Mouse (Mus musculus) embryonic facial prominence, embryonic 12.5 days (tissue): ENCODE measurements around the gene Smug1. TPM values are rescaled to one million over a fixed set of nuclear protein-coding genes. Genes with fewer than 3 reads are reported as not detected.

ENCODE experiments used
- ATAC-seq: fragments of 200-750 bp; cut with Nextera tagmentation; 2 replicates; pipeline ENCODE4 v1.8.0; 2017; ENCODE audit not compliant: insufficient number of reproducible peaks, insufficient read depth, low FRiP score, low TSS enrichment
- H3K27ac ChIP-seq: fragments of 300-500 bp; sonication (generic); 2 replicates; pipeline ENCODE4 v1.5.1; 2016; ENCODE audit warnings: mild to moderate bottlenecking
- H3K27me3 ChIP-seq: fragments of 300-500 bp; sonication (generic); 2 replicates; pipeline ENCODE4 v1.6.1; 2016; ENCODE audit warnings: mild to moderate bottlenecking, moderate library complexity
- H3K36me3 ChIP-seq: fragments of 300-500 bp; sonication (generic); 2 replicates; pipeline ENCODE4 v1.6.1; 2016; ENCODE audit warnings: mild to moderate bottlenecking
- H3K4me1 ChIP-seq: fragments of 300-500 bp; sonication (generic); 2 replicates; pipeline ENCODE4 v1.6.1; 2016
- H3K4me2 ChIP-seq: fragments of 300-500 bp; sonication (generic); replicated peaks from 2 replicates; pipeline ENCODE4 v1.6.1; 2016; ENCODE audit warnings: mild to moderate bottlenecking, moderate library complexity
- H3K4me3 ChIP-seq: fragments of 300-500 bp; sonication (generic); 2 replicates; pipeline ENCODE4 v1.5.1; 2016; ENCODE audit warnings: mild to moderate bottlenecking
- H3K9ac ChIP-seq: fragments of 300-500 bp; sonication (generic); 2 replicates; pipeline ENCODE4 v1.6.1; 2016; ENCODE audit warnings: mild to moderate bottlenecking, moderate library complexity
- H3K9me3 ChIP-seq: fragments of 300-500 bp; sonication (generic); 2 replicates; pipeline ENCODE4 v1.6.1; 2016; ENCODE audit warnings: mild to moderate bottlenecking, moderate library complexity
- WGBS: fragments of 180-500 bp; shearing (Covaris S2); methylation state at CpG from one replicate; pipeline ENCODE4 v1.1.7; 2016; 5-methylcytosine and 5-hydroxymethylcytosine counted together
- polyA plus RNA-seq: library from polyadenylated mRNA; unstranded; fragments of >200 nt; fragmentation: Nextera tagmentation; extraction: Ambion mirVana; gene quantifications from 2 replicates; pipeline ENCODE4 v1.2.1, GENCODE M21; 2016

Smug1 gene
- polyA plus RNA-seq: 16.6 and 18.8 TPM in 2 replicates

DNA sequence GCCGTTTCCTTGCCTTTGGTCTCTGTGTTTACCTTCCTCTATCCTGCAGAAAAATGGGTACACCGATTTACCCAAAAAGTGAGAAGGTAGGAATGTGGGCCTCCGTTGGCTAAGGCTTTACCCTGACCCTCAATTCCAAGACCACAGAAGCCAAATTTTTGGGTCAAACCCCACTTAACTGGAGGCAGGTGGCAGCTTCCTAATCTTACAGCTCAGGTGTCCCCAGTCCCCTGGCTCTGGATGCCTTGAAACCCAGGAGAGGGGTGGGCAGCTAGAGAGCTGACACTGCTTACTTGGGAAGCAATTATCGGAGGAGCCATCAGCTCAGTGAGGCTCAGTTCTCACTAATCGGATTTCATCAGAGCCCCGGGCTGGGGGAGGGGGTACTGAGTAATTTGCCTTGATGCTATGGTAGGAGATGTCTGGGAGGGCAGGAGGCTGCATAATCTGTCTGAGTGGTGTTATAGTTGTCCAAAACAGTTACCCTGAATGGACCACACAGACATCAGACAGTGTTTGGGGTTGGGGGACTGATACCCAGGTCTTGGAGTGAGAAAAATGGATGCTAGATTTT lies at the start of gene Smug1:
Gene Smug1, minus strand, starts transcription at position 51 of the 574 bp plus-strand sequence.
- Histone ChIP-seq H3K9ac (no peak within 1 kb of the TSS), H3K4me1 (peaks cover 34% of the 10 kb centered on the region), H3K4me2 (no peak within 1 kb of the TSS), H3K36me3 (no peaks in the 10 kb centered on the region), H3K27me3 (peaks cover 73% of the 10 kb centered on the region), H3K4me3 (no peak within 1 kb of the TSS), H3K9me3 (no peaks in the 10 kb centered on the region), H3K27ac (no peak within 1 kb of the TSS)
- WGBS: 24% methylated on average over 6 of the region's 6 CpGs
- ATAC-seq: no peak

- H3K4me3 ChIP-seq: peak overlapping the region; percentile 36; the same call in 1 of the 2 replicates
- H3K9ac ChIP-seq: no peak overlapping the region
Measured at GRCm38 (mm10) chr15:103216052-103216451, 49.2 kb upstream of the Smug1 start.

GRCm38 (mm10) chr15:103214971-103215907 lies 48.3 kb upstream of the Smug1 start:
- peak overlapping the region; percentile 96 for H3K27ac ChIP-seq
- H3K27me3 ChIP-seq: no peaks in the 10 kb centered on the region
- H3K36me3 ChIP-seq: peaks cover 27% of the 10 kb centered on the region
- no peaks in the 10 kb centered on the region for H3K9me3 ChIP-seq
- peak; percentile 89 for ATAC-seq
- WGBS: under 1% methylated on average over 15 of the region's 15 CpGs
- H3K4me3 ChIP-seq: peak overlapping the region; percentile 36
- peaks cover 23% of the 10 kb centered on the region for H3K4me1 ChIP-seq
- H3K4me2 ChIP-seq: peak overlapping the region; percentile 60
- H3K9ac ChIP-seq: peak overlapping the region; percentile 44

More at GRCm38 (mm10) chr15:103216052-103216451, 49.2 kb upstream of the Smug1 start:
- H3K4me2 ChIP-seq: peak overlapping the region; percentile 60
- no peaks in the 10 kb centered on the region for H3K9me3 ChIP-seq
- WGBS: 13% methylated on average over 2 of the region's 2 CpGs
- H3K36me3 ChIP-seq: peaks cover 20% of the 10 kb centered on the region
- H3K27ac ChIP-seq: peak overlapping the region; percentile 96
- no peak for ATAC-seq
- H3K4me1 ChIP-seq: peaks cover 31% of the 10 kb centered on the region
- H3K27me3 ChIP-seq: no peaks in the 10 kb centered on the region

DNA sequence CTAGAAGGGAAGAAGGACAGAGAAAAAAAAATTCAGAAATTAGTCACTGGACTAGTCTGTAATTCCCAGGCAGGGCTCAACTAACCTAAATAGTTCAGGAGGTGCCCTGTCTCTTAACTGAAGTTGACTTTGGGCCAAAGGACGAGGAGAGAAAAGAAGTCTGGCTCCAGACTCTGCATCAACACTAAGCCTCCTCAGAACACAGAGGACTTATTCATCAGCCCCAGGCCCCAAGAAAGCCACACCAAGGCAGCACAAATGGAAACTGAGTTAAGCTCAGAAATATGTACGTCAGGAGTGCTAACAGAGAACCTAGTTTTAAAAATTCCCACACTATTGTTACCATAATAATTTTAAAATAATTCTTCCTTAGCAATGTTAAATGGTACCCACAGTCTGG lies 47.3 kb upstream of the Smug1 start:
- Histone ChIP-seq H3K36me3 (peaks cover 38% of the 10 kb centered on the region), H3K9me3 (no peaks in the 10 kb centered on the region), H3K4me1 (peaks cover 23% of the 10 kb centered on the region), H3K27ac (peak overlapping the region; percentile 78), H3K4me3 (peak overlapping the region; percentile 23), H3K27me3 (no peaks in the 10 kb centered on the region), H3K9ac (peak overlapping the region; percentile 42), H3K4me2 (peak overlapping the region; percentile 45)
- 12% methylated on average over 2 of the region's 2 CpGs for WGBS
- no peak for ATAC-seq

DNA sequence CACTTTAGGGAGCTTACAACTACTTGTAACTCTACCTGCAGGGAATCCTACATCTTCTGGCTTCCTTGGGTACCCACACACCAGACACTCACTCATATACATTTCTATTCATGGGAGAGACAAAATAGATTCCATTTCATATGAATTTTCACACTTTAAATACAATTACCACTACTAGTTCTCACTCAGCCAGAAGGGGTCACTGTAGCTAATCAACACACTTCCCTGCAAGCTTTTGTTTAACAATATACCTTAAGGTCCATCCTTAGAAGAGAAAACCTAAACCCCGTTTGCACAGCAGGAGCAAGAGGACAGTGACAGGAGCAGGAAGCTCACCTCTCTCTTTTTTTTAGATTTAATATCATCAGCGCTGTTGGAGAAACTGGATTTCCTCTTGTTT lies 38.3 kb upstream of the Smug1 start:
- H3K27me3 ChIP-seq: no peaks in the 10 kb centered on the region
- no peak for ATAC-seq
- H3K9ac ChIP-seq: no peak overlapping the region
- peaks cover 69% of the 10 kb centered on the region for H3K36me3 ChIP-seq
- no peaks in the 10 kb centered on the region for H3K4me1 ChIP-seq
- no peak overlapping the region for H3K4me2 ChIP-seq
- no peak overlapping the region for H3K4me3 ChIP-seq
- H3K9me3 ChIP-seq: no peaks in the 10 kb centered on the region
- 65% methylated on average over 2 of the region's 2 CpGs for WGBS
- no peak overlapping the region for H3K27ac ChIP-seq

- no peaks in the 10 kb centered on the region for H3K4me1 ChIP-seq
- 58% methylated on average over 6 of the region's 6 CpGs for whole genome bisulfite sequencing
- no peak overlapping the region for H3K4me3 ChIP-seq
- no peak overlapping the region for H3K9ac ChIP-seq
- H3K4me2 ChIP-seq: no peak overlapping the region
- ATAC-seq: no peak
- H3K36me3 ChIP-seq: peaks cover 73% of the 10 kb centered on the region
- no peaks in the 10 kb centered on the region for H3K9me3 ChIP-seq
- H3K27me3 ChIP-seq: no peaks in the 10 kb centered on the region
- H3K27ac ChIP-seq: 0 out of 2 replicates have a peak overlapping the region, but pooled peaks have one; percentile 30
Measured at GRCm38 (mm10) chr15:103202088-103202793, 35.3 kb upstream of the Smug1 start.

DNA sequence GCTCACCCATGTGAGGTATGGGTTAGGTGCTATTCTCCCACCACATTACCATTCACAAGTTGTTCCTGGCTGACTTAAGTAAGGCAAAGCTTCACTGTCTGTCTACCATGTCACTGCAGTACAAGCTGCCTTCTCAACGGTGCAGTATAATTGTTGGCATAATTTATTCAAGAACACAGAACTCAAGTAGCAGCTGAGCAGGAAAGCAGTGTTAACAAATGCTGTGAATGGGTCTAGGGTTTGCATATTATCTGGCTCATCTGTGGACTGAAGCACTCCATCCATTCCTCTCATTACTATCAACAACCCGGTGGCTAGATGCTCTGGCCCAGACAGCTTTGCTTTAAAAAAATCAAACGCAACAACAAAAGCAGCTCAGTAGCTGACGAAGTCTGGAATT lies 30.9 kb upstream of the Smug1 start:
- H3K9me3 ChIP-seq: no peaks in the 10 kb centered on the region
- no peaks in the 10 kb centered on the region for H3K27me3 ChIP-seq
- no peak overlapping the region for H3K4me3 ChIP-seq
- H3K36me3 ChIP-seq: peaks cover 77% of the 10 kb centered on the region
- 84% methylated on average over 4 of the region's 4 CpGs for WGBS
- H3K4me1 ChIP-seq: no peaks in the 10 kb centered on the region
- no peak overlapping the region for H3K4me2 ChIP-seq
- no peak overlapping the region for H3K9ac ChIP-seq
- no peak overlapping the region for H3K27ac ChIP-seq
- ATAC-seq: no peak

DNA sequence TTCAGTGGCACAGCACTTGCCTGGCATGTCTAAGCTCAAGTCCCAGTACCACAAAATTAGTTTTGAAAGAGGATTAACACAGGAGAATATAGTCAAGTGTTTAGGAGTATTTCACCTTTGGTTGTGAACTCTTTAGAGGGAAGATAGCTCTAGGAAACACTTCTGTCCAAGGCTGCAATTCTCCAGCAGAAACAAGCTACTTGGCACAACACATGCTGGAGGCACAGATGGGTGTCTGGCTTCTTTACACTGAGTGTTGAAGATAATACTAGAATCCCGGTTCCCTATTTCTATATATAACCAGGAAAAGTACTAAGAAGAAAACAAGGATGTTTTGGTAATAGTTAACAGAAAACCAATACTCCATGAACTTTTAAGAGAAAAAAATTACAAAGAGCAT lies 29.9 kb upstream of the Smug1 start:
- H3K27me3 ChIP-seq: no peaks in the 10 kb centered on the region
- no peaks in the 10 kb centered on the region for H3K9me3 ChIP-seq
- H3K4me1 ChIP-seq: no peaks in the 10 kb centered on the region
- no peak for ATAC-seq
- H3K9ac ChIP-seq: no peak overlapping the region
- 92% methylated on average over 1 of the region's 1 CpGs for WGBS
- H3K27ac ChIP-seq: no peak overlapping the region
- H3K4me3 ChIP-seq: no peak overlapping the region
- no peak overlapping the region for H3K4me2 ChIP-seq
- peaks cover 77% of the 10 kb centered on the region for H3K36me3 ChIP-seq

- Histone ChIP-seq H3K9ac (no peak overlapping the region), H3K4me2 (no peak overlapping the region), H3K27me3 (no peaks in the 10 kb centered on the region), H3K9me3 (no peaks in the 10 kb centered on the region), H3K27ac (no peak overlapping the region), H3K4me1 (no peaks in the 10 kb centered on the region), H3K4me3 (no peak overlapping the region), H3K36me3 (peaks cover 72% of the 10 kb centered on the region)
- no peak for ATAC-seq
- 87% methylated on average over 2 of the region's 2 CpGs for WGBS
Measured at GRCm38 (mm10) chr15:103193606-103194005, 26.7 kb upstream of the Smug1 start.

- ATAC-seq: no peak
- Histone ChIP-seq H3K27ac (no peak overlapping the region), H3K4me2 (no peak overlapping the region), H3K36me3 (peaks cover 45% of the 10 kb centered on the region), H3K27me3 (no peaks in the 10 kb centered on the region), H3K4me1 (no peaks in the 10 kb centered on the region), H3K9ac (no peak overlapping the region), H3K4me3 (no peak overlapping the region), H3K9me3 (no peaks in the 10 kb centered on the region)
- 63% methylated on average over 10 of the region's 10 CpGs for WGBS
Measured at GRCm38 (mm10) chr15:103190531-103191462, 23.9 kb upstream of the Smug1 start.

DNA sequence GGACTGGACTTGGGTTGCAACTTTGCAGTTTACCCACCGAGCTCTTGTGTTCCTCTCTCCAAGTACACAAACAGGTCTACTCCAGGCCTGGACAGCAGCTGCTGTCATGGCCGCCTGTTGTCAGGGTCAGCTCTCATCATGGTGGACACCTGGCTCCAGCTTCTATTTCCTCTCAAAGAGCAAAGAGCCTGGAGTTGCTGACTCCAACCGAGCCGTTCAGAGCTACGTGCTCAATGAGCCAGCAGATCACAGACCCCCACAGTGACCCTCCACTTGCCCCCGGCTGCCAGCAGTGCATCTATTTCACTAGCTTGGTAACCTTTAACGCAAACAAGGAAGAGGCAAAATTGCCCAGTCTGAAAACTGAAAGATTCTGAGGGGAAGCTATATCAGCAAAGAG lies 23.2 kb upstream of the Smug1 start:
- ATAC-seq: no peak
- Histone ChIP-seq H3K9ac (no peak overlapping the region), H3K27me3 (no peaks in the 10 kb centered on the region), H3K9me3 (no peaks in the 10 kb centered on the region), H3K27ac (no peak overlapping the region), H3K36me3 (peaks cover 43% of the 10 kb centered on the region), H3K4me1 (no peaks in the 10 kb centered on the region), H3K4me2 (no peak overlapping the region), H3K4me3 (no peak overlapping the region)
- WGBS: 84% methylated on average over 7 of the region's 7 CpGs
